Mouse (Mus musculus) cerebellum, postnatal 14 days (tissue): ENCODE data around the gene Etl4.

ENCODE experiments used
- DNase-seq, 2 experiments: peaks; one replicate each; pipeline ENCODE4 v3.0.0; 2021; ENCODE audit warnings: mixed read lengths in 2 of 2

Gene Etl4

DNA sequence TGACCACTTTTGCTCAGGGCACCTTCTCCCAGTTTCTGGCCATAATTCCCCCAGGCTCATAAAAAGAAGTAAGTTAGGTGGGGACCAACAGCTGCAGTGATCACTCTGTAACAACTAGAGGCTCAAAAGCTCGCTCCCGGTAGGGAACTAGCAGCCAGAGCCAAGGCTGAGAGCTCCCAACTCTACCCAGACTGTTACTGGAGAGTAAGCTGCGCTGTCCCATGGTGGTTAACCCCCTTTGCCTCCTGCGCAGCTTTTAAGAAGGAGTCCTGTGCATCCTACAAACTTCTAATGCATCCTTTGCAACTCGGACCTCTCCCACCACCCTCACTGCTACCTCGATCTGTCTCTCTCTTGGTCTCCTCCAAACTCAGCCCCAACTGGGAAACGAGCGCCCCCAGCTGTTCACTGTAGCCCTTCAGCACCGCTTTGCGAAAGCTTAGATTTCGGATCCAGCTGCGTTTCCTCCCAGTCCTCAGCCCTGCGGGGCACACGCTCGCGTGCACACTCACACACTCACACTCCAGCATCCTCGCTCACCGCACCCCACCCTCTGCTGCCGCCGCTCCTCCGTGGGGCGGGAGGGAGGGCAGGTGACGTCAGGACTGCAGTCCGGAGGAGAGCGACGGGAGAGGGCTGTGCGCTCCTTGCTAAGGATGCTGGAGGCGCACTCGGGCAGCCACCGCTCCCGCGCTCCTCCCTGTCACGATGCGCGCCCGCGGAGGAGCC, at the start of gene Etl4:
Gene Etl4 (plus strand): TSS at position 610 of the 729 bp plus-strand sequence.
- DNase-seq = peak; percentile 54 to 70

DNA sequence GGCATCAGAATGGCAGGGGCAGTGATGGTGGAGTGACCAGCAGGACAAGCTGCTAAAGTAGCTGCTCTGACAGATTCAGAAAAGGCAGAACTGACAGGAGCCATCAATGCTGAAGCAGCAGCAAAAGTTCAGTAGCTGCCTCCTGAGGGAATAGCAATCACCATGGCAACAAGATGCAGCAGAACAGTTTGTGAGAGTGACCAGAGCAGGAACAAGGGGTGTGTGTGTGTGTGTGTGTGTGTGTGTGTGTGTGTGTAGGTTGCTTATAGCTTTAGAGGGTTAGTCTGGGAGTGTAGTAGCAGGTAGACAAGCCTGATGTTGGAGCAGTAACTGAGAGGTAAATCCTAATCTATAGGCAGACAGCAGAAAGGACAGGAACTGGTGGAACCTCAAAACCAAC, 40.4 kb upstream of the Etl4 start:
- no peak for DNase-seq

DNA sequence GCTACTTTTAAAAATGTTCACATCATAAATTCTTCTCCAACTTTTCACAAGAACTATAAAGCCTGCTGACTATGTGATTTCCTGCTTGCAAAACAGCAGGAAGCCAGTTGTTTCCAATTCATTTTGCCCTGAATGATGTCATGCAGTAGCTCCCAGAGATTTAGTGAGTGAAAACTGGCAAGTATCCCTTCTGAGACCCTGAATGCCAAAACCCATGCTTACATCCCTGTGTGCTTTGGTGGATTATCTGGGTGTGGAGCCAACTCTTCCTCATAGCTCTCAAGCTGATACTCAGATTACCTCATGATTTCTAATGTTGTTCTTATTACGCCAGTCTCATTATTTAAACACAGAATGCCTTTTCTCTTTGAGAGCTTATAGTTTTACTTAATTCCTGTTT, 37.7 kb upstream of the Etl4 start:
- peak; percentile 1 to 4 for DNase-seq

DNA sequence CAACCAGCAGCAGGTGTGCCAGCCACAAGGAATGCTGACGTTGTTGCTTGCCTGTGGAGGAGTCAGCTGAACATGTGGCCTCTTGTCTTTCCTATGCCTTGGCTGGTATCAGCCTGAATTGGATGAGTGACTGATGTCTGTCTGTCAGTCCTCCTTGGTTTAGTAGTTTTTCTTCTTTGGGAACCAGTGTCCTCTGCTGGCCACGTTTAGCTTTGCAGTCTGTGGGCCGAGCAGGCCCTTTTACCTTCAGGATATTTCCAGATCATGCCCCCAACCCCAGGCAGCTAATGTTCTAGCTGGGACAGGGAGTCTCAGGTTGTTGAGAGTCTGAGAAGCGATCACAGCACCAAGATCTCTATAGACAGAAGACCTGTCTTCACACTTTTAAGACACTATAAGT, 18.7 kb upstream of the Etl4 start:
- no peak for DNase-seq

DNA sequence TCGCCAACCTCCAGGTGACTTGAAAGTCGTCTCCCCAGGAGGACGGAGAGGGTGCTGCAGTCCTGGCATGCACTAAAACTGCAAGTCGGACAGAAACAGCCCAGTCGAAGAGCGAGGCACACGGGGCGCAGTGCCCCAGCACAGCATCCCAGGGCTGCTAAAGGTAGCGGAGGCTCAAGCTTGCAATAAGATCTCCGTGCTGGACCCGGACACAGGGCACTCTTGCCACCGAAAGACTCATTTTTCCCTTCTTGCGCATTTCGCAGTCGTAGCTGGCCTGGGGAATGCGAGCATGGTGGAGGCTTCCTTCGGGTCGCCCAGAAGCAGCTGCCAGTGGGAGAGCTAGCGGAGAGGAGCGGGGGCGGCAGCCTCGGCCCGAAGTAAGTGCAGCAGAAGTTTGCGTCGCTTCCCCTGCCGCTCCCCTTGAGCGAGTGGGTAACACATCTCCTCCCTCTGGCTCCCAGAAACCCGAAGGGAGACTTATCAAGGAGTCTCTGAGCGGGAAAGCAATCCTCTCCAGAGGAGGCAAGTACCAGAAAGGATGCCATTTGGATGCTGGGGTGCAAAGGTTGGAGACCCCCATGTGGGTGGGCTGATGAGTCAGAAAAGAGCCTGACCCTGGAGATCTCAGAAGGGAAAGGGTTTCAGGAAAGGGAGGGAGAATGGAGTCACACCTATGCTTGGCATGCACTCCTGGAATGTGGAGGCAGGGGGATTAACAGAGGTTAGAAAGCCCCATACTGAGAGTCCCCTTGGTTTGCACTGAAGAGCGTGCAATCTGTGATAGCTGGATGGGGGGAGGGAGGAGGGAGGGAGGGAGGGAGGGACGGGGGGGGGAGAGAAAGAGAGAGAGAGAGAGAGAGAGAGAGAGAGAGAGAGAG, 560 bp downstream of the Etl4 start:
- DNase-seq = no peak

DNA sequence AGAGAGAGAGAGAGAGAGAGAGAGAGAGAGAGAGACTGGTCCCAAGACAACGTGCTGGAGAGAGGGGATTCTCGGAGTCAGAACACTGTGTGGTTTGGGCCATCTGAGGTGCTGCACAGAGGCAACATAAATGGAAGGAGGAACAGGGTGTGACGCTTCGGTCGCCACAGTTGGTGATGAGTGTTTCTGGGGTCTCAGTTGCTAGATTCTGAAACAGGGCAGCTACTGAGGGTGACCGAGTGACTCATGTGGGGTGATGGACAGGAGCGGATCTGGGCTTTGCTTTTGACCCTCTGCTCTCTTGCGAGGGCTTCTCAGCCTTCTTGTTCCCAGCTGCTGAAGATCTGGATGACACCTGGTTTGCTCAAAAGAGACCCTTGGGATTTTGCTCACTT, 1.2 kb downstream of the Etl4 start:
- no peak for DNase-seq

DNA sequence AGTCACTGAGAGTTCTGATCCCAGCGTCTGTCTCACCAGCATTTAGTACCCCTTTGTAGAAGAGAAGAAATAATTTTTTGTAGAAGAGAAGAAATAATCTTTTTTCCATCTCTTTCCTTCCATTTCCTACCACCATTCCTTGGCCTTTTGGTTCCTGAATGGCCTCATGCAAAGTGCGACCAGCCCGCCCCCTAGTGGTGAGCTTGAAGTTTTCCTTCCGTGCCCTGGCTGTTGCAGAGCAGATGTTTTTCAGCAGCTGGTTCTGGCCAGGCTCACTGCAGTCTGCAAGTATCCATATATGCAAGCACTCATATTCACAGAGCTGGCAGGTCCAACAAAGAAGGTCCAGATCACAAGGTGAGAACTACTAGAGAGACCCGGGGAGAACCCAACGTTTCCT, 9.6 kb downstream of the Etl4 start:
- DNase-seq = peak; percentile 49 to 71

DNA sequence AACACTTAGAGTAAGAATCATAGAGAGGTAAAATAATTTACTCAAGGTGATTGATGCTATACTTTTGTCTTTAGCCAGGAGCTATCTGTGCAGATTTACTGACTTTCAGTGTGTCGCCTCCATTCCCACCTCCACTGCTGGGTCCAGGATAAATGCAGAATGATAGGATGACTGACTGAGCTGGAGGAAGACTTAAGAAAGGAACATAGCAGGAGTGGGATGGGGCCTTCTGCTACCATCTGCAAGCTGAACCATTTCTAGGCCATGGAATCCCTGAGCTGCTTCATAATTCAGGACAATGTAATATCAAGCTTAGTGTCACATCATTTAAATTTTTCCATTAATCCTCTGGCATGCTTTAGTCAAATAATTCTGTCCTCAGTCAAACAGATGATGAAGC, 20.4 kb downstream of the Etl4 start:
- DNase-seq = no peak

DNA sequence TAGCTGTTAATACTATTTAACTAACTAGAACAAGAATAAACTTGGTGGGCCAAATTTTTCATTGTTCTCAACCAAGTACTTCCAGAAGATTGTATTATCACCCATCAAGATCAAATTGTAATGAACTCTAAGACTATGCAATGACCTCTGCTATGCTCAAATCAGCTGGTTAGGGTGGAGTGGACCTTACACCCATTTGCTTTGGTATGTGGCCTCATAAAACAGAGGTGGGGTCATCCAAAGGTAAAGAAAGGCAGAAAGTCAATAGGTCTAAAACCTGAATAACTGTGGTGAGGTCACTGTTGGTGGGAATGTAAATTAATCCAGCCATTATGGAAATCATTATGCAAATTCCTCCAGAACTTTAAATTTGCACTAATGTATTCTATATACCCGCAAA, 24.3 kb downstream of the Etl4 start:
- no peak for DNase-seq

DNA sequence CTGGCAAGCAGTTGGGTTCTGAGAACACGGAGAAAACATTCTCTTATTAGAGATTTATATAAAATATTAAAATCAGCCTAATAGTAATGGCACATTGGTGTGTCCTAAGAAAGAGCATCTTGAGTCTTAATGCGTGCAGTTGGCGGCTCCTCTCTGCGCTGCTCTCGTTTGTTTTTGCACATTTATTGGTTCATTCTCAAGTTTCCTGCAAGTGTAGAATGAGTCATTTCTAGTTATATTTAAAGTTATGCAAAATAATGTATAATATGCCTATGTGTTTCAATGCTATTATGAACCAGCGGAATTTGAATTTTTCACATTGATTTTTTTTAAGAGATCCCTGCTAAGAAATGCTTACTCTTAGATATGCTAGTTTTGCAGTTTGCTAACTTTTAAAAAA, 35.6 kb downstream of the Etl4 start:
- DNase-seq = no peak

DNA sequence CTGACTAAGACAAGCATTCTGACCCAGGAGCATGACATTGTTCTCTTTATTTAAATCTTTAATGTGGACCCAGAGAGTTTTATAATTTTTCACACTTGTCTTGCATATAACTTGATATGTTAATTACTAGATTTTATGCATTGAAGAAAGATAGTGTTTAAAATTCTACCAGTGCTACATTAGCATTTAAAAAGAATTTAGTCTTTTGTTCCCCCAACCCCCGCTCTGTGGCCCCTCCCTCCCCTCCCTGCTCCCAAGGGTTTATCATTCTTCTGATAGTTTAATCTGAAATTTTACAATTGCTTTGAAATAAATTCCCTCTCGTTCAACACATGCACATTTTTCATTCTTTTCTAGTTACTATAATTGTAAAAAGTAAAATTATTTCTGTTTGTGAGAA, 43.4 kb downstream of the Etl4 start:
- no peak for DNase-seq

DNA sequence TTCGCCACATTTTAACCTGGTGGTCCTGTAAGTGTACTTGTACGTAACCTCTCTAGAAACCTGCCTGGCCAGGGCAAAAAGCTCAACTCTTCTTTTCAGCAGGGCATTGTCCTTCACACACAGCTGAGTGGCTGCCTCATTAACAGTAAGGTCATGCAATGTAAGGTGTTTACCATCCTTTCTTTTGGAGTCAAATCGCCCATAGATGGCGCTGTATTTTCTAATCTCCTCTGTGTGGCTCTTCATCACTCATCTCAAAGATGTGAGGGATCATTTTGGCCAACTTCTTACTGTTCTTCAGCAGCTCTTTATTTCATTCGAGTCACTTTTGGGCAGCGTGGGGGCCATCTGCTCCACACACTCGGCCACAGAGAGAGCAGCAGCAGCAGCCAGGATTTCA, 56.9 kb downstream of the Etl4 start:
- DNase-seq = peak; percentile 8 to 10

DNA sequence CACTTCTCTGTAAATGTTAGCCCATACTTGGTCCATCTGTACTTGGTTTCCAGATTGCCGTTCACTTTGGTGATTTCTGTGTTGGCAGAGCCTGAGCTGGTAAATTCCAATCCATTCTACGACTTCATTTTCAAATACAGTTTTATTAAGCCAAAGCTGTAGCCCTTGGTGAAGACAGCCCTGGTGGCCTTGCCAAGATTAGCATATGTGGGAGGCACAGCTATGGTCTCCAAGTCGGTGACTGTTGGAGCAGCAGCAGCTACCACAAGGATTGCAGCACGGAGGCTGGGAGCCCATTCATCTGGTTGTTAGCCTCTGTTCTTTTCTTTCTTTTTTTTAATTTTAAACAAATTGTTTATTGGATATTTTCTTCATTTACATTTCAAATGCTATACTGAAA, 128.1 kb downstream of the Etl4 start:
- no peak for DNase-seq

DNA sequence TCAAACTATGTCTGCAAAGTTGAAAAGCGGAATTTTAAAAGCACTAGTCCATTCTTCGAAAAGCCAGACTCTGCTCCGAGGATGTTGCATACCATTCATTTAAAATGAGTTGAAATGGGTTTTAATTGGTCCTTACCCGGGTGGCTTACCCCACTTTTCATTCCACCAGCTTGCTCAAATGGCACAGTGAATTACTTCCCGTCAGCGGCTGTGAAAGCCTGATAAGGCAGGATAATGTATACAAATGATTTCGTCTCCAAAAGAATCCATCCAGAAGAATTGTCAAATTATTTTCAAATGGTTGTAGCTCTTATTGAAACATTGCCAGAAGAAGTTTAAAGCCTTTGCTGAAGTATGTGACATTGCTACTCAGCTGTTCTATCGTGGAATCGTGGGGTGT, 162.8 kb downstream of the Etl4 start:
- no peak for DNase-seq

DNA sequence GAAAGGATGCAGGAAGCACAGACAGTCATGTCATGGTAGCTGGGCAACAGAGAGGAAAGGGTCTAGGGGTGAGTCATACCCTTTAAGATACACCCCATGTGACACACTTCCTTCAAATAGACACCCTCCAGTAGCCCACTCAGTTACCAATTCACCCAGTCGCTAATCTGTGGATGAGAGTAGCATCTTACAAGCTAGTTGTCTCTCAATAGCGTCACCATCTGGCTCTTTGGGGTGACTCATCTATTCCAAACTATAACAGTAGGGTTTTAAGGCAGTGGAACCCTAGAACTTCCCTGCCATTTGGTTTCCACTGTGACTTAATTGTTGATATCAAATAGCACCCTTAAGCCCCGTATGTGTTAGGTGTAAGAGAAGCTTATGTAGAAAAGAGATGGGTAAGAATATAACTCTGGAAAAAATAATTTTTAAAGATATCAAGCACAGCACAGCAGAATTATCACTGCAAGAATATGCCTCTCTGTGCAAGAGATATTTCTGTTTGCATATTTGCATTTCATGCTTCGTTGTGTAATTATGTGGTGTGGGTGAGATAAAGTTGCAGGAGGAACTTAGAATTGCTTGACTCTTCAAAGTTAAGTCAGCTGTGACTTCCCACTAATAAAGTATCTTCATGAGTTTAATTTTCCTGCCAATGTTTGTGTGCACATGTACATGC, 166.7 kb downstream of the Etl4 start:
- DNase-seq = no peak

DNA sequence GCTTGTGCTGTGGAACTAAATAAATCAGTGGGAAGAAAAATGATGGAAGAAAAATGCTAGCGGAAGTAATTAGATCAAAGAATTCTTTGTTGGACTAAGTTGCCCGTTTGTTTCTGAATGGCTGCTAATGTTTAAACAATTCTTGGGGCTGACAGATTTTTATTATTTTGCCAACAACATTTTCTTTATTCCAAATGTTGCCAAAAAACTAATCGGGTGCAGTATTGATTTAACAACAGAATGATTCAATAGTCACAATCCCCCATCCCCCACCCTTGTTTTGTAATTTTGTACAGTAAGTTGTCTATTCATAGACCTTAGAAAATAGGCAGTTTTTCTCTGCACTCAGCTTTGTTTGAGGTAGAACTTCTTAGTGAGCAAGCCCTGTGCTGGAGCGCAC, 175.2 kb downstream of the Etl4 start:
- no peak for DNase-seq

DNA sequence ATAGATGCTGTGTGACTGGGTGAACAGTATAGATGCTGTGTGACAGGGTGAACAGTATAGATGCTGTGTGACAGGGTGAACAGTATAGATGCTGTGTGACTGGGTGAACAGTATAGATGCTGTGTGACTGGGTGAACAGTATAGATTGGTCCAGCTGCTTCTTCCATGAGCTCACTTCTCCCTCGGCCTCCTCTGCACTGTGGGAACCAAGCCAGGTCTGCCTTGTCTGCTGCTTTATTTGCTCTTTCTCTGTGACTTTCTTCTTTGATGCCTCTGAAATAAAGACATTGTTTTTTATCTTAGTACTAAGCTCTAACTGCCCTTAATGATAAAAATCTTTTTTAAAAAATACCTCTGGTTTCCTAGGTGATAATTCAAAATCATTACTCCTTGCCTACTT, 195.9 kb downstream of the Etl4 start:
- no peak for DNase-seq

DNA sequence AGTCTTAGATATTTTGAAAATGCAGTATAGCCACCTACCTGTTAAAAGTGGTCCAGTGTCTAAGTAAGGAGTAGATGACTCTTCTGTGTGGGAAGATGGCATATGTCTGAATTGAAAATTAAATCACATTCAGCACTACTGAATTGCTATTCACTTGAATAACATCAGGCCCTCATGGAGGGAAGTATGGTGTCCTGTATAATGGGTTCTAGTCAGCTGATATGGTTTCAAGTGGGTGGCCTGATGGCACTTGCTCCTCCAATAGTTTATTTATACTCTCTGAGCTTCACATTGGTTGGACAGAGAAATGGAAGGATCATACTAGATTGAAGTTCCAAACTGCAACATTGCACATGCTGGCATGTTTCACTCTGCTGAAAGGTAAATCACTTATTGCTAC, 202.1 kb downstream of the Etl4 start:
- DNase-seq = no peak

DNA sequence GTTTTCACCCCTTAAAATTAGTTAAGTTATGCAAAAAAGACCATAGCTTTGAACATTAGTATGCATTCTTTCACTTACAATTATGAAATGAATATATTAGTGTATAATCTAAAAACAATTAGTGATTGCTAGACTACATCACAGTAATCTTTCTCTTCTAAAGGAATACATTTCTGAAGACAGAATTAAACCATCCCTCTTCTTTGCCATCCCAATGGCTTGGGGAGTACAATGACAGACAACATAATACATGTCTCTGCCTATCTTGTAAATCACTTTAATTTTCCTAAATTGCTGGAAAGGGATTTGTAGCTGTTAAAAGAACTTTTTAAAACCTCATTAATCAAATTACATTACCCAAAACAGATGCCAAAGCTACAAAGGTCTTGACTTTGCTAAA, 216.3 kb downstream of the Etl4 start:
- DNase-seq = no peak

DNA sequence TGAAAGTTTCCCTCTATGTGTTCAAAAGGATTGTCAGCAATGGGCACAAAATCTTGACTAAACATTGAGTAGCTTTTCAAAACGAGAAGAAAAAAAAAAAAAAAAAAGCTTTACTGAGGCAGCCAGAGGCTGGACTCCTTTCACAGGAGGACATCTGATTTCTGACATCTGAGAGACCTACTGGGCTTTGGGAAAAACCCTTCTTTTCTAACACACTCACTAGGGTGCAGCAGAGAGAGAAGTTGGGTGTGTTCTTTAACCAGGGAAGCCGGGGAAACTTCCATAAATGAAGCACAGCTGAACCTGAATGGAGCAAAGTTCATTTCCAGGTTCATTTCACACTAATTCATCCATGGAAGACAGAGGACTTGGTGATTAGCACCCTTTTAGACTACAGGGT, 222.2 kb downstream of the Etl4 start:
- DNase-seq = no peak

DNA sequence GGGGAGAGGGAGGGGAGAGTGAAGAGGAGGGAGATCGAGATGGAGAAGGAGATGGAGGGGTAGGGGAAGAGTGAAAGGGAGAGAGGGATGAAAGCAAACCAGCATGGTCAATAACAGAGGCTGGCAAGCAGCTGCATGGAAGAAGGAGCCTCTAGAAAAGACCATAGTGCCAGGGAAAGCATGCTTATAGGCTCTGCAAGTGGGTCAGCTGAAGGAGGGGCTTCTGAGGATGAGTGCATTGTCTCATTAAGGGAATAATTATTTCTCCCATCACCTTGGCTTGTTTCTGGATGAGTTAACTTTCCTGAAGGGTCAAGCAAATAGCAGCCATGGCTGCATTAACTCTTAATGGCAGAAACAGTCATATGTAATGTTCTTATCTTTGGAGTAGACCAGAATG, 228.8 kb downstream of the Etl4 start:
- DNase-seq = no peak

DNA sequence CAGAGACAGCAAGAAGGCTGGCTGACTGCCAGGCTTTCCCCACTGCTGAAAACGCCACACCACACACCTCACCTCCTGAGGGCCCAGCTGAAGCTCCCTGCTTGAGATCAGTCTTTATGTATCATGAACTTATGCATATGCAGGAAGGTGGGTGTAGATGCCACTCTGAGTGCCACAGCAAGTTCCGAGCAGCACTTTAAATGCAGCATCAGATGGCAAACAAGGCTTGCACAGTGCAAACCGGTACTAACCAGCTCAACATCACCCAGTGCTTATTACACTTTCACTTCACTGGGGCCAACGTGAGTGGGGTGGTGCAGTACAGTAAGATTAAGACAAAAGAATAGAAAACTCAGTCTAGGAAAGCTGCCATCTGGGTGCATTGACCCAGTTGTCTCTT, 235.8 kb downstream of the Etl4 start:
- peak; percentile 12 to 18 for DNase-seq

DNA sequence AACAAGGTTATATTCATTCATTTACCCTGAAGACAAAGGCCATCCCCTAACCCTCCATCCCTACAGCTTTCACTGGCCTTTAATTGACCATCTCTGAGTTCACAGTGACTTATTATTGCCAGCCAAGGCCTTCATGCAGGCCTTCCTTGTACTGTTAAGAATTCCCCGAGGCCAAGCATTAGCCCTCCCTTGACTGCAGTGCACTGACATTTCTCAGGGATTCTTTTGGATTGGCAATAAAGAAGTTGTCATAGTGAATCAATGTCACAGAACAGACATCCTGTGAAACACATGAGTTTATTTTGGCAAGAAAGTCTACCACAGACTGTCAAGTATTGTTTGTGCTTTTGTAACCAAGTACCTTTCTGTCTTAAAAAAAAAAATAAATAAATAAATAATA, 257.5 kb downstream of the Etl4 start:
- peak in 1 of 2 experiments; percentile 22 for DNase-seq

DNA sequence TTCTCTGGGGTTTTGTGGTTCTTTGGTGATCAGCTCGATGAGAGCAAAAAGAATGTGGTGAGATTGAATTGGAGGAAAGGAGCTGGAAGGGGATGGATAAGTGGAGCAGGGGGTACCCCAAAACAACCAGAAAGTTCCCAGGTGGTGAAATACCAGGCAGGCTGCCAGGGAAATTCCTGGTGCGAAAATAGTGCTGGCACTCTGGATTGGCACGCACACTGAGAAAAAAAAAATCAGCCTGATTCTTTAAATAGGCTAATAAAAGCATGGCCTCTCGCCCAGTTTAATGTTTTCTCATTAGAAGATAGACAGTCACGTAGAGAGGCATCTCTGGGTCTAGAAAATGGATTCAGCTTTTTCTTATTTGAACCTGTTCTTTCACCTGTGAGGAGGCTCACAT, 258.0 kb downstream of the Etl4 start:
- peak; percentile 69 to 76 for DNase-seq
